Mouse (Mus musculus) midbrain, embryonic 13.5 days (tissue): ENCODE data around the gene Hist1h3c. TPM values are rescaled to one million over a fixed set of nuclear protein-coding genes. Genes with fewer than 3 reads are reported as not detected.
"Not testable (repeated sequence)": the region's sequence is repeated elsewhere in the genome, so short reads cannot be mapped to it uniquely, and the experiment has no call there.

Experiments used
- ATAC-seq: fragments of 200-750 bp; cut with Nextera tagmentation; 2 replicates; pipeline ENCODE4 v1.8.0; 2017; ENCODE audit warnings: mild to moderate bottlenecking, moderate TSS enrichment, moderate library complexity
- H3K27ac ChIP-seq: fragments of 300-500 bp; sonication (generic); 2 replicates; pipeline ENCODE4 v1.5.1; 2015; ENCODE audit warnings: inconsistent platforms, mild to moderate bottlenecking, moderate library complexity
- H3K27me3 ChIP-seq: fragments of 300-500 bp; sonication (generic); 2 replicates; pipeline ENCODE4 v1.6.1; 2015; ENCODE audit warnings: mild to moderate bottlenecking, inconsistent platforms
- H3K36me3 ChIP-seq: fragments of 300-500 bp; sonication (generic); 2 replicates; pipeline ENCODE4 v1.6.1; 2015; ENCODE audit warnings: mild to moderate bottlenecking, inconsistent platforms
- H3K4me1 ChIP-seq: fragments of 300-500 bp; sonication (generic); replicated peaks from 2 replicates; pipeline ENCODE4 v1.6.1; 2015; ENCODE audit warnings: inconsistent platforms
- H3K4me2 ChIP-seq: fragments of 300-500 bp; sonication (generic); replicated peaks from 2 replicates; pipeline ENCODE4 v1.6.1; 2015; ENCODE audit warnings: moderate library complexity, mild to moderate bottlenecking, inconsistent platforms
- H3K4me3 ChIP-seq: fragments of 300-500 bp; sonication (generic); replicated peaks from 2 replicates; pipeline ENCODE4 v1.5.1; 2015; ENCODE audit warnings: mild to moderate bottlenecking, inconsistent platforms
- H3K9ac ChIP-seq: fragments of 300-500 bp; sonication (generic); replicated peaks from 2 replicates; pipeline ENCODE4 v1.6.1; 2015; ENCODE audit warnings: mild to moderate bottlenecking, inconsistent platforms
- H3K9me3 ChIP-seq: fragments of 300-500 bp; sonication (generic); 2 replicates; pipeline ENCODE4 v1.6.1; 2016; ENCODE audit warnings: mild to moderate bottlenecking, inconsistent platforms
- WGBS: fragments of 180-500 bp; shearing (Covaris S2); methylation state at CpG from one replicate; pipeline ENCODE4 v1.1.7; 2015; 5-methylcytosine and 5-hydroxymethylcytosine counted together
- polyA plus RNA-seq: library from polyadenylated mRNA; unstranded; fragments of >200 nt; fragmentation: Nextera tagmentation; extraction: Ambion mirVana; gene quantifications from 2 replicates; pipeline ENCODE4 v1.2.1, GENCODE M21; 2015

Hist1h3c gene
- polyA plus RNA-seq, result 3.2 and 4.4 TPM in 2 replicates

DNA sequence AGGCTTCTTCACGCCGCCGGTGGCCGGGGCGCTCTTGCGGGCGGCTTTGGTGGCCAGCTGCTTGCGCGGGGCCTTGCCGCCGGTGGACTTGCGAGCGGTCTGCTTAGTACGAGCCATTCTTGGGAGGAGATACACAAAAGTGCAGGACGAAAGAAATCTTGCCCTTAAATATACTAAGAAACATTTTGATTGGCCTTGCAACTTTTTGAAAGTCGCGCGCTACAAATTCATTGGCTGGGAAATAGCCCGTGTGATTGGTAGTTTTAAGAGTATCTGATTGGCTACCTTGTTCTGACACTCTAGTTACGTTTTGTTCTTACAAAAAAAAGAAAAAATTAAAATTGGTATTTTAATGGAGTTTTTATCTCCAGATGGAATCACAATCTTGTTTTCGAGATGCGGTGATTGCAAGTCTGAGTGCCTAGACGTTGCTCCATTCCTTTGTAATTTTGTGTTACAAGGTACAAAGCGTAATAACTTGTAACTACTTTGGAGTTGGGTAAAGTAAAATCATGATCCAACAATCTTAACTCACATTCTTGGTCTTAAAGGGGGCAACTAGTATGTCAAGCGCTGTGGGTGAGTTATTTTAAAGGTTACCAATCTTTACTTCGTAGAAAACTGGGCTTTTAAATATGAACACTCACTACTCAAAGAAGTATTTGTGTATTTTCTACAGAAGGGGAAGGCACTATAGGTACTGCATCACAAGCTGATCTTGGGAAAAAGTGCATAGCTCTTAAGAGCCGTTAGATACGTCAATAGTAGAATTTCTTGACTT lies at the start of gene Hist1h3c:
Hist1h3c (minus strand) TSS at position 222 of the 781 bp plus-strand sequence.
- ATAC-seq, result peak; percentile 58
- Histone ChIP-seq H3K4me3 (peak within 1 kb of the TSS; percentile 39), H3K4me2 (peak within 1 kb of the TSS; percentile 66), H3K36me3 (no peaks in the 10 kb centered on the region), H3K27me3 (no peaks in the 10 kb centered on the region), H3K9ac (peak within 1 kb of the TSS; percentile 50), H3K27ac (peak within 1 kb of the TSS; percentile 94), H3K4me1 (peaks cover 25% of the 10 kb centered on the region), H3K9me3 (no peaks in the 10 kb centered on the region)
- WGBS, result under 1% methylated on average over 25 of the region's 28 CpGs

DNA sequence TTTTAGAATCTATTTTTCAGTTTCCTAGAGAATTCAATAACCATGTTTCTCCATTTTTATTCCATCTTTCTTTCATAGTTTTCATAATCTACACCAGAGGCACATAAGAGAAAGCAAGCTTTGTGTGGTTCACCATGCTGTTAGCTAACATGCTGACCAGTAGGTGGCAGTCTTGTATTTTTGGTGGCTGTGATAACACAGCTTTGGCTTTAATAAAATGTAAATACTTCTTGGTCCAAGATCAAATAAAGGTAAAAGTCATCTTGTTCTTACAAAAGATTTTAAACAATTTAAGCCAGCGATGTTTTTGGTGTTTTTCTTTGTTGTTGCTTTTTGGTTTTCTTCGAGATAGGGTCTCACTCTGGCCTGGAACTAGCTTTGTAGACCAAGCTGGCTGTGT lies 47.1 kb upstream of the Hist1h3c start:
- Histone ChIP-seq H3K27me3 (no peaks in the 10 kb centered on the region), H3K4me3 (no peak overlapping the region), H3K36me3 (no peaks in the 10 kb centered on the region), H3K9ac (no peak overlapping the region), H3K27ac (no peak overlapping the region), H3K4me1 (no peaks in the 10 kb centered on the region), H3K9me3 (no peaks in the 10 kb centered on the region), H3K4me2 (no peak overlapping the region)
- no peak for ATAC-seq
- 46% methylated on average over 2 of the region's 2 CpGs for WGBS

DNA sequence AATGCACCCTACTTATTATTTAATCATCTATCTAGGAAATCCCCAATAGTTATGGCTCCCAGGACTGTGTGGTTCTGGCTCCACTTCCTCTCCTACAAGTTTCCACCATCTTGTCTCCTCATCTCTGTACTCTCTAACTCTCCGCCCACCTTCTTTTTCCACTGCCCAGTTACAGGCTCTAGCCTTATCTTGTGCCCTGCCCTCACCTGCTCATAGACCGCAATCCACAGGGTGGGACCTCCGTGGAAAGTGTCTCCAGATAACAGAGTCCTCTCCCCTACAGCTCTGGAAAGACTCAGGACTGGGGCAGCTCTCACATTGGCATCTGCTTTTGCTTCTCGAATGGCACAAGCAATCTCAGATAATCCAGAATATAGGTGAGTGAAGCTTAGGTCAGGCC lies 33.6 kb upstream of the Hist1h3c start:
- H3K4me2 ChIP-seq, result no peak overlapping the region
- H3K27me3 ChIP-seq, result no peaks in the 10 kb centered on the region
- no peak for ATAC-seq
- no peak overlapping the region for H3K9ac ChIP-seq
- H3K36me3 ChIP-seq, result no peaks in the 10 kb centered on the region
- H3K4me3 ChIP-seq, result no peak overlapping the region
- H3K4me1 ChIP-seq, result no peaks in the 10 kb centered on the region
- 91% methylated on average over 4 of the region's 4 CpGs for WGBS
- no peak overlapping the region for H3K27ac ChIP-seq
- no peaks in the 10 kb centered on the region for H3K9me3 ChIP-seq

DNA sequence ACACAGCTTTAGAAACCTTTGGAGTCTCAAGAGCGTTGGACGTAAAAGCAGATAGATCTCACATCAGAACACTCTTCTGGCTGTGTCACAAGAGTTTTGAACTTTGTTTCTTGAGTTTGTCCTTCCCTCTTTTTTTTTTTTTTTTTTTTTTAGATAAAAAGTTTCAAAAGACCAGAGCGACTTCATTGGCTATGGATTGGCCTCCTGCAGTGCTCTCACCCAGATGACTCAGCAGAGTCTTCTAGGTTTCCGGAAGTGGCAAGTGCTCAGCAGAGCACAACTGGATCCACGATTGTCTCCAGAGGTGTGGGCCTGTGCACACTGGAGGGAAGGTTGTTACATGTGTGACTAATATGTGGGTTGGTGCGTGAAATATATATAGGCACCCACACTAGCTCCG lies 32.9 kb upstream of the Hist1h3c start:
- Histone ChIP-seq H3K36me3 (no peaks in the 10 kb centered on the region), H3K27ac (no peak overlapping the region), H3K4me1 (no peaks in the 10 kb centered on the region), H3K9ac (no peak overlapping the region), H3K4me3 (no peak overlapping the region), H3K9me3 (no peaks in the 10 kb centered on the region), H3K4me2 (no peak overlapping the region), H3K27me3 (no peaks in the 10 kb centered on the region)
- WGBS, result 93% methylated on average over 7 of the region's 7 CpGs
- no peak for ATAC-seq

DNA sequence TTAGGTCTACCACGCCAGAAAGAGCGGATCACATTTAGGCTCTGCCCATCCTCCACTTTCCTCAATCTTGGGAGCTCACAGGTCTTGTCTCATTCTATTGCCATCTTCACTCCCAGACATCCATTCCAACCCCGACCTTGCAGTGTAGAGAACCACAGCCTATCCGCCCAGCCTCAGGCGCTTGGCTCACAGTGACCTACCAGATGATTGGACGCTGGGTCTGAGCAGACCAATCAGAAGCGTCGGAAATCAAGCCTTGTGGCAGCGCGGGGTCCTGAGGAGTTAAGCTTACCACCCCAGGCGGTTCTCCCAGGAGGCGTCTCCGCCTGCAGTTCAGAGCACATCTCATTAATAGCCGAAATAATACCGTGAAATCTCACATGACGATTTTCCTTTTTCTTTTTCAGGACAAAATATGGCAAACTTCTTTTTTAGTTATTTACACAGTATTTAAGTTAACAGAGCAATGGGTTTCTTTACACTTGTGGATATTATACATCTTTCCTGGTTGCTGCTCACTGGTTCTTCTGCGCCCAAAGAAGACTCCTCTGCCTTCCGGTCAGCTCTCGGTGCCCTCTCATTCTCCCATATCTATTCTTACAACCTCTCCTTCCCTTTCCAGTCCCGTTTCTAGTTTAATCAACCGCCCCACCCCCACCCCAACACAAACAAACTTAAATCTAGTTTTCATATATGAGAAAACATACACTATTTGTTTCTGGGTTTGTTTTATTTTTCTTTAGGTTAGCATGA lies 27.3 kb upstream of the Hist1h3c start:
- no peaks in the 10 kb centered on the region for H3K36me3 ChIP-seq
- H3K9me3 ChIP-seq, result no peaks in the 10 kb centered on the region
- H3K4me3 ChIP-seq, result peak overlapping the region; percentile 10; the same call in 1 of the 2 replicates
- 21% methylated on average over 21 of the region's 21 CpGs for WGBS
- no peaks in the 10 kb centered on the region for H3K27me3 ChIP-seq
- peaks cover 5% of the 10 kb centered on the region; the same call in 1 of the 2 replicates for H3K4me1 ChIP-seq
- H3K4me2 ChIP-seq, result peak overlapping the region; percentile 46
- no peak overlapping the region for H3K27ac ChIP-seq
- no peak overlapping the region for H3K9ac ChIP-seq
- ATAC-seq, result peak; percentile 89

DNA sequence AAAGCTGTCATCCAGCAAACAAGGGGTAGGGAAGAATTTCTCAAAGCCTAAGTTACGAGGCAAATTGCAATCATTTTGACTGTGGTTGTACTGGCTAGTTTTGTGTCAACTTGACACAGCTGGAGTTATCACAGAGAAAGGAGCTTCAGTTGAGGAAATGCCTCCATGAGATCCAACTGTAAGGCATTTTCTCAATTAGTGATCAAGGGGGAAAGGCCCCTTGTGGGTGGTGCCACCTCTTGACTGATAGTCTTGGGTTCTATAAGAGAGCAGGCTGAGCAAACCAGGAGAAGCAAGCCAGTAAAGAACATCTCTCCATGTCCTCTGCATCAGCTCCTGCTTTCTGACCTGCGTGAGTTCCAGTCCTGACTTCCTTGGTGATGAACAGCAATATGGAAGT lies 24.2 kb upstream of the Hist1h3c start, which contains the start of gene Trim38:
Trim38 (plus strand) TSS at position 301 of the 400 bp plus-strand sequence.
- not testable (repeated sequence) for H3K36me3 ChIP-seq, H3K4me2 ChIP-seq, H3K9ac ChIP-seq, ATAC-seq, H3K4me3 ChIP-seq, H3K4me1 ChIP-seq, H3K9me3 ChIP-seq, H3K27me3 ChIP-seq, H3K27ac ChIP-seq
- 91% methylated on average over 2 of the region's 2 CpGs for WGBS

DNA sequence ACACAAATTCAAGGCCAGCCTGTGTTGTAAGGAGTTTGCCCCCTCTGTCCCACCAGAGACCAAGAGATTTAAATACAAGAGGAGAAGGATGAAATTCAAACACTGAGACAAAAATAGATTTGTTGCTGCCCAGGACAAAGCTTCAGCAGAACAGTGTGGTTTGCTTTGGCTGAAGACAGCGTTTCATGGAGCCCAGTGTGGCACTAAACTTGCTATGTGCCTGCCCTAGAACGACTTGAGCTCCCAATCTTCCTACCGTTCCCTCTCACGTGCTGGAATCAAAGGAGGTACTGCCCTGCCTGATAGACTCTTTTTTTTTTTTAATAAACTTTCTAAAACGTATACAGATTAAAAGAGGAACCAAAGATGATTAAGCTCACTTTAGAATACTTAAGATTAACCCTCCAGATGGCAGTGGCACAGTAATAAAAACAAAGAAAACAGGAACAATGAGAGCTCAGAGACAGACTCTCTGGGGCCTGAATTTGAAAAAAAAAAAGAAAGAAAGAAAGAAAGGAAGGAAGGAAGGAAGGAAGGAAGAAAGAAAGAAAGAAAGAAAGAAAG lies 23.5 kb upstream of the Hist1h3c start:
- no peaks in the 10 kb centered on the region for H3K36me3 ChIP-seq
- H3K27me3 ChIP-seq, result no peaks in the 10 kb centered on the region
- no peak overlapping the region for H3K4me2 ChIP-seq
- no peak overlapping the region for H3K9ac ChIP-seq
- H3K4me1 ChIP-seq, result peaks cover 12% of the 10 kb centered on the region
- no peak overlapping the region for H3K4me3 ChIP-seq
- no peaks in the 10 kb centered on the region for H3K9me3 ChIP-seq
- H3K27ac ChIP-seq, result no peak overlapping the region
- ATAC-seq, result no peak
- 40% methylated on average over 5 of the region's 5 CpGs for WGBS

DNA sequence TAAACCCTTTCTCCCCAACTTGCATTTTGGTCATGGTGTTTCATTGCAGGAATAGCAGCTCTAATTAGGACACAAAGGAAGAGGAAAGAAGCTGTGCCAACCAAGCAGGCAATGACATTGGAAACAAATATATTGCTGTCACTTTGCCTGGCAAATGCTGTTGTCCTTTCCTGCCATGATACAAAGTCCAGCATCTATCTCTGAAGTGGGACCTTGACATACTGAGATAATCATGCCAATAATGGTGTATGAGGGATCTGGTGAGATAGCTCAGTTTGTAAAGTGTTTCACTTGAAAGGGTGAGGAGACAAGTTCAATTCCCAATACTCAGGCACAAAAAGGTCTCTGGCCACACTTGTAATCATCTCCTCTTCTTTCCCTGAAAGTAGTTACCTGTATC lies 21.4 kb upstream of the Hist1h3c start:
- no peaks in the 10 kb centered on the region for H3K27me3 ChIP-seq
- peaks cover 16% of the 10 kb centered on the region for H3K4me1 ChIP-seq
- no peak overlapping the region for H3K4me2 ChIP-seq
- H3K9me3 ChIP-seq, result no peaks in the 10 kb centered on the region
- H3K27ac ChIP-seq, result no peak overlapping the region
- H3K9ac ChIP-seq, result no peak overlapping the region
- H3K36me3 ChIP-seq, result no peaks in the 10 kb centered on the region
- no peak overlapping the region for H3K4me3 ChIP-seq
- ATAC-seq, result no peak

DNA sequence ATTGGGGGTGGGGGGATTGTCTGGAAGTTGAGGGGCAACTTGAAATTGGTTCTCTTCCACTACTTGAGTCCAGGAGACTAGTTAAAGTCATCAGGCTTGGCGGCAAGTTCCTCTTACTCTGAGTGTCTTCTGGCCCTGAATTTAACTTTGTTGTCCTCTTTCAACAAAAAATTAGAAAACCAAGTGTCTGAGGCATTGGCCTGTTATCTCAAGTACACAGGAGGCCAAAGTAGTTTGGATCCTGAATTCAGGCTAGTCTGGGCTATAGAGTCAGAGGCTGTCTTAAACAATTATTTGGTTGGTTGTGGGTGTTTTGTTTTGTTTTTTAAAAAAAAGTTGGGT lies 19.7 kb upstream of the Hist1h3c start:
- Histone ChIP-seq H3K4me1 (peaks cover 26% of the 10 kb centered on the region), H3K27me3 (no peaks in the 10 kb centered on the region), H3K9me3 (no peaks in the 10 kb centered on the region), H3K9ac (no peak overlapping the region), H3K36me3 (no peaks in the 10 kb centered on the region), H3K4me3 (no peak overlapping the region), H3K27ac (no peak overlapping the region), H3K4me2 (no peak overlapping the region)
- 69% methylated on average over 1 of the region's 1 CpGs for WGBS
- ATAC-seq, result no peak

DNA sequence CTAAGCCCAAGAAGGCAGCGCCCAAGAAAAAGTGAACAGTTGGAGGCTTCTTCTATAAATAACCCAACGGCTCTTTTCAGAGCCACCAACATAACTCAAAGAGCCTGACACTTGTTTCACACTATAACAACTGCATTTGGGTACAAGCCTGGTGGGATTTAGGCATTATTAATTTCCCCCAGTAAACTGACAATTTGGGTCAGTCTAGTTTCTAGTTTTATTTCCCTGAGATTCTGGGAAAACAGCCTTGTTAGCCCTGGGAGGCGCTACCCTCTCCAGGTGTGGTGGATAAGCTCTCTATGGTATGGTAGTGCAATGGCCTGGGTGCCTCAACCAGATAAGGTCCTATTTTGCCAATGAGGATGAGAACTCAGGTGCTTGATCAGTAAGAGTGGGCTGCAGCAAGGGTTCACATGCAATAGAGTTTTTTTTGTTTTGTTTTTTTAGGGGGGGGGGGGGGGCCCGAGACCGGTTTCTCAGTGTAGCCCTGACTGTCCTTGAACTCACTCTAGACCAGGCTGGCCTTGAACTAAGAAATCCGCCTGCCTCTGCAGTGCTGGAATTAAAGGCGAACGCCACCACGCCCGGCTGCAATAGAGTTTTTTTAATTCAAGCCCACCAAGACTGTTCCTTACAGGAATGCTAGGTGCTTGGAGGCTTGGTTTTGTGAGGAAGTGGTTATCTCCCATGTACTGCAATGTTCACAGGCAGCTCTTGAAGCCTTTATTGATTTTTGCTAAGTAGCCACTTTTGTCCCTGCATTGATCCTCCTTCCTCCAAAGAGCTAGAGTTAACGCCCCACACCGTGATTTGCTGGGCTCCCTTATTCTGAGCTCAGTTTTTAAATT lies 19.1 kb upstream of the Hist1h3c start:
- Histone ChIP-seq H3K9me3 (no peaks in the 10 kb centered on the region), H3K4me2 (peak overlapping the region; percentile 87), H3K36me3 (no peaks in the 10 kb centered on the region), H3K9ac (peak overlapping the region; percentile 74), H3K27ac (peak overlapping the region; percentile 85), H3K4me3 (peak overlapping the region; percentile 59), H3K27me3 (no peaks in the 10 kb centered on the region), H3K4me1 (peaks cover 30% of the 10 kb centered on the region)
- no peak for ATAC-seq
- WGBS, result 26% methylated on average over 12 of the region's 12 CpGs

DNA sequence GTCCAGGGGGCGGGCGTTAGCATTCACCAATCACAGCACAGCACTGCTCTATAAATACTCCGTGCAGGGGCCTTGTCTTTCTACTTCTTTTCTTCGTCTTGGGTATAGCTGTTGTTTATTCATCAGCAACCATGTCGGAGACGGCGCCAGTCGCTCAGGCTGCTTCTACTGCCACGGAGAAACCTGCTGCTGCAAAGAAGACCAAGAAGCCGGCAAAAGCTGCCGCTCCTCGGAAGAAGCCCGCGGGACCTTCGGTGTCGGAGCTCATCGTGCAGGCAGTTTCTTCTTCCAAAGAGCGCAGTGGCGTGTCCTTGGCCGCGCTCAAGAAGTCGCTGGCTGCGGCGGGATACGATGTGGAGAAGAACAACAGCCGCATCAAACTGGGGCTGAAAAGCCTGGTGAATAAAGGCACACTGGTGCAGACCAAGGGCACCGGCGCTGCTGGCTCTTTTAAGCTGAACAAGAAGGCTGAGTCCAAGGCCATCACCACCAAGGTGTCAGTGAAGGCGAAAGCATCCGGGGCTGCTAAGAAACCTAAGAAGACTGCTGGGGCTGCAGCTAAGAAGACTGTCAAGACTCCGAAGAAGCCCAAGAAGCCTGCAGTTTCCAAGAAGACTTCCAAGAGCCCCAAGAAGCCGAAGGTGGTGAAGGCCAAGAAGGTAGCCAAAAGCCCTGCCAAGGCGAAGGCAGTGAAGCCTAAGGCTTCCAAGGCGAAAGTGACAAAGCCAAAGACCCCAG lies 18.4 kb upstream of the Hist1h3c start, which contains the start of gene Hist1h1a:
Hist1h1a (plus strand) TSS at position 81 of the 738 bp plus-strand sequence.
- Histone ChIP-seq H3K27me3 (no peaks in the 10 kb centered on the region), H3K4me1 (peaks cover 30% of the 10 kb centered on the region), H3K27ac (peak within 1 kb of the TSS; percentile 85), H3K4me3 (peak within 1 kb of the TSS; percentile 59), H3K36me3 (no peaks in the 10 kb centered on the region), H3K9ac (peak within 1 kb of the TSS; percentile 74), H3K4me2 (peak within 1 kb of the TSS; percentile 87), H3K9me3 (no peaks in the 10 kb centered on the region)
- 2% methylated on average over 34 of the region's 34 CpGs for WGBS
- peak; percentile 68 for ATAC-seq
